Mouse (Mus musculus): ENCODE measurements at regions not wholly inside any gene's neighbourhood (a gene's known extent, or its start where the extent isn't known, plus 50 kb on each side); places are given as distances from the start of the nearest gene placed in this dataset.

DNA sequence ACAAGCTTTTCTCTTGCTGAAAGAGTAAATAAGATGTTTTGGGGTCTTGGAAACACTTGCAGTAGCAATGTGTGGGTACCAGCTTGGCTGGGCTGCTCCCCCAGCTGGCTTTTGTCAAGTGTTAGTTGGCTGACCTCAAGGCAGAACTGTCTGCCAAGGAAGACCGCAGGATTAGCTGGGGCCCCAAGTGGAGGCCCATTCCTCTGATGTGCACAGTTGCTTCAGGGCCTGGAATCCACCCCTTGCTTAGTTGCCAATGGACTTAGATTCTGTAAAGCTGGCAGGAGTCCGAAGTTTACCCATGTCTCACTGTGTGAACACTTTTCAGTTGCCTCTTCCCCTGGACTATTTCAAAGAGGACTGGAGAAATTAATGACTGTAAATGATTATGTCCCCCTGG, 57.8 kb upstream of the Rmdn2 start:
- H3K36me3 ChIP-seq: no peaks in the 10 kb centered on the region
- whole genome bisulfite sequencing: 74% methylated on average over 2 of the region's 2 CpGs
- no peaks in the 10 kb centered on the region for H3K9me3 ChIP-seq
- H3K27me3 ChIP-seq: no peaks in the 10 kb centered on the region
- H3K4me1 ChIP-seq: peaks cover 3% of the 10 kb centered on the region; the same call in 1 of the 2 replicates
- ATAC-seq (ENCODE audit: insufficient number of reproducible peaks, insufficient read depth, low FRiP score, low TSS enrichment, low read depth): no peak
- H3K4me3 ChIP-seq: no peak overlapping the region
- H3K9ac ChIP-seq: no peak overlapping the region
- H3K27ac ChIP-seq: no peak overlapping the region
- no peak overlapping the region for H3K4me2 ChIP-seq

- no peaks in the 10 kb centered on the region for H3K27me3 ChIP-seq
- no peaks in the 10 kb centered on the region for H3K36me3 ChIP-seq
- 75% methylated on average over 1 of the region's 1 CpGs for WGBS
- no peak for ATAC-seq (ENCODE audit: insufficient number of reproducible peaks, insufficient read depth, low FRiP score, low TSS enrichment, low read depth)
- H3K4me1 ChIP-seq: peaks cover 3% of the 10 kb centered on the region; the same call in 1 of the 2 replicates
- no peak overlapping the region for H3K27ac ChIP-seq
- H3K9ac ChIP-seq: no peak overlapping the region
- no peak overlapping the region for H3K4me3 ChIP-seq
- no peak overlapping the region for H3K4me2 ChIP-seq
- H3K9me3 ChIP-seq: peaks cover 10% of the 10 kb centered on the region
These were observed 56.1 kb upstream of the Rmdn2 start for GRCm38 (mm10) chr17:79555593-79555992.

Measured in embryonic facial prominence, embryonic 13.5 days (tissue).